Mouse (Mus musculus): ENCODE results near the gene Hpse2.

The Hpse2 gene

GRCm38 (mm10) chr19:42740163-42740899 lies 647.8 kb downstream of the Hpse2 start:
- in situ Hi-C loops (cut with MboI, MseI) = no loop called here

- in situ Hi-C loops (cut with MboI, MseI) = no loop called here
Measured at GRCm38 (mm10) chr19:42739734-42740133, 648.4 kb downstream of the Hpse2 start.

- in situ Hi-C loops (cut with MboI, MseI) = no loop called here
Measured at GRCm38 (mm10) chr19:42737753-42738152, 650.4 kb downstream of the Hpse2 start.

Measured in regulatory T cell (primary cell).